8 mouse cellular contexts compared by ENCODE assay signal in genomic region chr1:192444658-192445447, GRCm38 (mm10).
A peak's percentile ranks its signal among the peaks of the same experiment; 100 is the strongest.
DNase-seq lines count a peak whose midpoint lies in the region; ATAC-seq and TF ChIP-seq lines count a peak whose summit lies in the region.

No protein-coding gene starts in this region.

- TF ChIP-seq POLR2A in limb, embryonic 14.5 days (IDR thresholded peaks at IDR 0.05; ENCODE audit: borderline replicate concordance, extremely low read depth, insufficient read depth, insufficient read length) = no peak

- no peaks in the 10 kb centered on the region for H3K36me3 ChIP-seq in heart, embryonic 12.5 days
- H3K36me3 ChIP-seq in kidney, embryonic 15.5 days = no peaks in the 10 kb centered on the region
- H3K36me3 ChIP-seq in limb, embryonic 14.5 days (ENCODE audit: control insufficient read depth, insufficient read depth, low read length) = no peaks in the 10 kb centered on the region
- H3K36me3 ChIP-seq in liver, embryonic 11.5 days (ENCODE audit: control insufficient read depth, insufficient read depth, low read length) = no peaks in the 10 kb centered on the region

- intact Hi-C loops in gastrocnemius, adult 2 months (cut with DNase I) = no loop called here

- H3K9ac ChIP-seq in heart, embryonic 12.5 days = no peak overlapping the region
- H3K9ac ChIP-seq in kidney, embryonic 15.5 days = no peak overlapping the region
- no peak overlapping the region for H3K9ac ChIP-seq in limb, embryonic 14.5 days (ENCODE audit: low read depth, low read length, severe bottlenecking)
- no peak overlapping the region for H3K9ac ChIP-seq in liver, embryonic 11.5 days (ENCODE audit: low read depth, low read length)

- no peaks in the 10 kb centered on the region for H3K9me3 ChIP-seq in heart, embryonic 12.5 days (replicated peaks)
- H3K9me3 ChIP-seq in kidney, embryonic 15.5 days (replicated peaks) = no peaks in the 10 kb centered on the region
- no peaks in the 10 kb centered on the region for H3K9me3 ChIP-seq in limb, embryonic 14.5 days (ENCODE audit: control insufficient read depth, low read length)
- H3K9me3 ChIP-seq in liver, embryonic 11.5 days (ENCODE audit: control insufficient read depth, low read length) = no peaks in the 10 kb centered on the region

- no peak overlapping the region for H3K4me2 ChIP-seq in heart, embryonic 12.5 days
- no peak overlapping the region for H3K4me2 ChIP-seq in kidney, embryonic 15.5 days
- no peak overlapping the region; the same call in 1 of the 2 replicates for H3K4me2 ChIP-seq in limb, embryonic 14.5 days (replicated peaks; ENCODE audit: low read depth, low read length, severe bottlenecking)
- H3K4me2 ChIP-seq in liver, embryonic 11.5 days = no peak overlapping the region

- peaks cover 7% of the 10 kb centered on the region; the same call in 1 of the 2 replicates for H3K4me1 ChIP-seq in heart, embryonic 12.5 days (replicated peaks)
- H3K4me1 ChIP-seq in kidney, embryonic 15.5 days = peaks cover 17% of the 10 kb centered on the region
- peaks cover 14% of the 10 kb centered on the region for H3K4me1 ChIP-seq in limb, embryonic 14.5 days (ENCODE audit: control insufficient read depth, insufficient read depth, low read length)
- H3K4me1 ChIP-seq in liver, embryonic 11.5 days (replicated peaks; ENCODE audit: control insufficient read depth, insufficient read depth, low read length) = no peaks in the 10 kb centered on the region

- DNase-seq in heart, adult 18-20 months = peak; percentile 39 to 40
- DNase-seq in cerebellum, postnatal 25 days = peak; percentile 95 to 98
- peak; percentile 48 for DNase-seq in gastrocnemius, adult 2 months
- peak; percentile 93 for DNase-seq in limb, embryonic 14.5 days (ENCODE audit: low spot score)
- DNase-seq in right cerebral cortex, adult 18-20 months = peak; percentile 86
- DNase-seq in liver, embryonic 11.5 days (ENCODE audit: low spot score) = no peak

- H3K27me3 ChIP-seq in heart, embryonic 12.5 days (replicated peaks) = peaks cover 23% of the 10 kb centered on the region; the same call in 1 of the 2 replicates
- no peaks in the 10 kb centered on the region for H3K27me3 ChIP-seq in kidney, embryonic 15.5 days
- no peaks in the 10 kb centered on the region for H3K27me3 ChIP-seq in limb, embryonic 14.5 days (ENCODE audit: control insufficient read depth, insufficient read depth, low read length)
- no peaks in the 10 kb centered on the region for H3K27me3 ChIP-seq in liver, embryonic 11.5 days (replicated peaks; ENCODE audit: control insufficient read depth, insufficient read depth, low read length)

- no peak for ATAC-seq in heart, embryonic 12.5 days (ENCODE audit: insufficient number of reproducible peaks, low FRiP score)
- 0 out of 2 replicates have a peak, but pooled peaks have one; percentile 41 for ATAC-seq in kidney, embryonic 15.5 days (replicated peaks; ENCODE audit: low FRiP score)
- ATAC-seq in limb, embryonic 14.5 days (ENCODE audit: low FRiP score, low read depth) = peak; percentile 88
- no peak for ATAC-seq in liver, embryonic 11.5 days (replicated peaks; ENCODE audit: low FRiP score)

- no peak for TF ChIP-seq CTCF in gastrocnemius, adult 2 months (IDR thresholded peaks at IDR 0.05)

- no peak overlapping the region for H3K27ac ChIP-seq in heart, embryonic 12.5 days (ENCODE audit: poor library complexity, severe bottlenecking)
- H3K27ac ChIP-seq in gastrocnemius, adult 2 months = no peak overlapping the region
- no peak overlapping the region for H3K27ac ChIP-seq in kidney, embryonic 15.5 days
- H3K27ac ChIP-seq in limb, embryonic 14.5 days (replicated peaks; ENCODE audit: low read depth, low read length) = peak overlapping the region; percentile 63
- no peak overlapping the region for H3K27ac ChIP-seq in liver, embryonic 11.5 days (ENCODE audit: low read depth, low read length)

- 60% methylated on average over 7 of the region's 7 CpGs for WGBS in heart, embryonic 12.5 days
- 62% methylated on average over 7 of the region's 7 CpGs for WGBS in kidney, embryonic 15.5 days
- 39% methylated on average over 7 of the region's 7 CpGs for WGBS in limb, embryonic 14.5 days
- WGBS in liver, embryonic 11.5 days = 66% methylated on average over 7 of the region's 7 CpGs

- H3K4me3 ChIP-seq in heart, embryonic 12.5 days = no peak overlapping the region
- no peak overlapping the region for H3K4me3 ChIP-seq in gastrocnemius, adult 2 months
- H3K4me3 ChIP-seq in kidney, embryonic 15.5 days (replicated peaks) = no peak overlapping the region
- no peak overlapping the region for H3K4me3 ChIP-seq in limb, embryonic 14.5 days (replicated peaks; ENCODE audit: low read length)
- no peak overlapping the region for H3K4me3 ChIP-seq in liver, embryonic 11.5 days (ENCODE audit: low read depth, low read length)

Comparison
In these comparisons a context has a peak if more than half of its experiments do, and no peak if none do; other contexts are left out.
1. ATAC-seq: peak in kidney, embryonic 15.5 days (single experiment) and limb, embryonic 14.5 days (single experiment); none in heart, embryonic 12.5 days (single experiment) and liver, embryonic 11.5 days (single experiment).